Comparison of ENCODE assay signal across 16 mouse cellular contexts in genomic region chr2:52777839-52778238, GRCm38 (mm10). TPM values are rescaled to one million over a fixed set of nuclear protein-coding genes. Genes with fewer than 3 reads are reported as not detected.
DNase-seq lines count a peak whose midpoint lies in the region; ATAC-seq and TF ChIP-seq lines count a peak whose summit lies in the region.
"Had no signal": no experiment of that assay in that cellular context is flagged by ENCODE, and none has a peak within 500 bp of the region (broad histone marks: within the 10 kb centered on the region; RNA-seq: fewer than 3 reads in every experiment).

No protein-coding gene starts in this region.

- WGBS in hindbrain, embryonic 16.5 days = 71% methylated on average over 2 of the region's 2 CpGs
- WGBS in hindbrain, embryonic 10.5 days = 82% methylated on average over 2 of the region's 2 CpGs
- WGBS in midbrain, embryonic 14.5 days = 56% methylated on average over 2 of the region's 2 CpGs
- WGBS in midbrain, embryonic 11.5 days = 100% methylated on average over 2 of the region's 2 CpGs
- whole genome bisulfite sequencing in forebrain, postnatal 0 days = 30% methylated on average over 2 of the region's 2 CpGs

- no peak overlapping the region for H3K27ac ChIP-seq in hindbrain, embryonic 16.5 days (ENCODE audit: low read depth, low read length)
- H3K27ac ChIP-seq in hindbrain, embryonic 10.5 days = no peak overlapping the region
- no peak overlapping the region for H3K27ac ChIP-seq in midbrain, embryonic 14.5 days (replicated peaks; ENCODE audit: low read depth, low read length)
- no peak overlapping the region for H3K27ac ChIP-seq in midbrain, embryonic 11.5 days (ENCODE audit: low read depth, low read length)
- no peak overlapping the region for H3K27ac ChIP-seq in forebrain, postnatal 0 days (ENCODE audit: low read depth, low read length)
- H3K27ac ChIP-seq: embryonic facial prominence, embryonic 13.5 days; heart, embryonic 15.5 days; kidney, embryonic 15.5 days; layer of hippocampus, adult 2 months; limb, embryonic 12.5 days had no signal

- no peaks in the 10 kb centered on the region for H3K27me3 ChIP-seq in hindbrain, embryonic 16.5 days (replicated peaks; ENCODE audit: control insufficient read depth, insufficient read depth, low read length)
- H3K27me3 ChIP-seq in hindbrain, embryonic 10.5 days (ENCODE audit: insufficient read depth, poor library complexity, severe bottlenecking) = no peaks in the 10 kb centered on the region
- no peaks in the 10 kb centered on the region for H3K27me3 ChIP-seq in midbrain, embryonic 14.5 days (ENCODE audit: control insufficient read depth, insufficient read depth, low read length)
- no peaks in the 10 kb centered on the region for H3K27me3 ChIP-seq in midbrain, embryonic 11.5 days (ENCODE audit: control insufficient read depth, insufficient read depth, low read length)
- no peaks in the 10 kb centered on the region for H3K27me3 ChIP-seq in forebrain, postnatal 0 days (ENCODE audit: insufficient read depth, low read length)
- H3K27me3 ChIP-seq: embryonic facial prominence, embryonic 13.5 days; heart, embryonic 15.5 days; kidney, embryonic 15.5 days; limb, embryonic 12.5 days had no signal

- no peak for TF ChIP-seq CTCF in forebrain, postnatal 0 days (IDR thresholded peaks at IDR 0.05; ENCODE audit: low read depth)

- no peak overlapping the region for H3K4me3 ChIP-seq in hindbrain, embryonic 16.5 days (ENCODE audit: low read length)
- no peak overlapping the region for H3K4me3 ChIP-seq in hindbrain, embryonic 10.5 days
- H3K4me3 ChIP-seq in midbrain, embryonic 14.5 days (replicated peaks; ENCODE audit: low read depth, low read length) = no peak overlapping the region
- no peak overlapping the region for H3K4me3 ChIP-seq in midbrain, embryonic 11.5 days (ENCODE audit: low read depth, low read length)
- H3K4me3 ChIP-seq in forebrain, postnatal 0 days (ENCODE audit: low read depth, low read length) = no peak overlapping the region
- H3K4me3 ChIP-seq: embryonic facial prominence, embryonic 13.5 days; heart, embryonic 15.5 days; kidney, embryonic 15.5 days; layer of hippocampus, adult 2 months; limb, embryonic 12.5 days had no signal

- H3K4me2 ChIP-seq in hindbrain, embryonic 16.5 days (ENCODE audit: low read length) = no peak overlapping the region
- no peak overlapping the region for H3K4me2 ChIP-seq in midbrain, embryonic 14.5 days (ENCODE audit: low read length)
- H3K4me2 ChIP-seq in midbrain, embryonic 11.5 days = no peak overlapping the region
- no peak overlapping the region for H3K4me2 ChIP-seq in forebrain, postnatal 0 days (ENCODE audit: low read depth)
- H3K4me2 ChIP-seq: embryonic facial prominence, embryonic 13.5 days; heart, embryonic 15.5 days; kidney, embryonic 15.5 days; limb, embryonic 12.5 days had no signal

- H3K9me3 ChIP-seq in hindbrain, embryonic 16.5 days (ENCODE audit: control insufficient read depth, low read length) = no peaks in the 10 kb centered on the region
- H3K9me3 ChIP-seq in hindbrain, embryonic 10.5 days = no peaks in the 10 kb centered on the region
- H3K9me3 ChIP-seq in midbrain, embryonic 14.5 days (ENCODE audit: control insufficient read depth, low read length) = no peaks in the 10 kb centered on the region
- no peaks in the 10 kb centered on the region for H3K9me3 ChIP-seq in midbrain, embryonic 11.5 days (ENCODE audit: control insufficient read depth, low read length)
- no peaks in the 10 kb centered on the region for H3K9me3 ChIP-seq in forebrain, postnatal 0 days (ENCODE audit: low read length)
- H3K9me3 ChIP-seq: embryonic facial prominence, embryonic 13.5 days; heart, embryonic 15.5 days; kidney, embryonic 15.5 days; limb, embryonic 12.5 days had no signal

- DNase-seq in adrenal gland, postnatal 14 days = peak; percentile 21
- no peak for DNase-seq in adrenal gland, postnatal 4 days (ENCODE audit: low spot score in 2 of 2)
- no peak for DNase-seq in hindbrain, embryonic 10.5 days (ENCODE audit: low spot score)
- DNase-seq in midbrain, embryonic 14.5 days = peak; percentile 55
- DNase-seq in midbrain, embryonic 11.5 days (ENCODE audit: low spot score, missing footprints) = no peak
- peak; percentile 85 for DNase-seq in forebrain, postnatal 0 days
- no peak for DNase-seq in embryo, embryonic 9.5 days (ENCODE audit: extremely low spot score)
- DNase-seq: cerebellum, postnatal 36 days; thymus, postnatal 25 days had no signal

- no peaks in the 10 kb centered on the region for H3K36me3 ChIP-seq in hindbrain, embryonic 16.5 days (ENCODE audit: control insufficient read depth, insufficient read depth, low read length)
- no peaks in the 10 kb centered on the region for H3K36me3 ChIP-seq in hindbrain, embryonic 10.5 days
- H3K36me3 ChIP-seq in midbrain, embryonic 14.5 days (ENCODE audit: control insufficient read depth, insufficient read depth, low read length) = no peaks in the 10 kb centered on the region
- H3K36me3 ChIP-seq in midbrain, embryonic 11.5 days (ENCODE audit: control insufficient read depth, insufficient read depth, low read length) = no peaks in the 10 kb centered on the region
- no peaks in the 10 kb centered on the region for H3K36me3 ChIP-seq in forebrain, postnatal 0 days (ENCODE audit: insufficient read depth)
- H3K36me3 ChIP-seq: embryonic facial prominence, embryonic 13.5 days; heart, embryonic 15.5 days; kidney, embryonic 15.5 days; limb, embryonic 12.5 days had no signal

- no peak overlapping the region for H3K9ac ChIP-seq in hindbrain, embryonic 16.5 days (ENCODE audit: low read depth, low read length)
- no peak overlapping the region for H3K9ac ChIP-seq in midbrain, embryonic 14.5 days (replicated peaks; ENCODE audit: low read length)
- H3K9ac ChIP-seq in midbrain, embryonic 11.5 days (ENCODE audit: low read length) = no peak overlapping the region
- H3K9ac ChIP-seq in forebrain, postnatal 0 days = no peak overlapping the region
- H3K9ac ChIP-seq: embryonic facial prominence, embryonic 13.5 days; heart, embryonic 15.5 days; kidney, embryonic 15.5 days; limb, embryonic 12.5 days had no signal

- peak; percentile 56; the same call in 1 of the 2 replicates for ATAC-seq in hindbrain, embryonic 16.5 days
- ATAC-seq in midbrain, embryonic 14.5 days (ENCODE audit: low FRiP score, low TSS enrichment) = no peak
- no peak for ATAC-seq in midbrain, embryonic 11.5 days (ENCODE audit: low FRiP score)
- ATAC-seq in forebrain, postnatal 0 days = peak; percentile 74
- ATAC-seq: Patski had no signal

- H3K4me1 ChIP-seq in hindbrain, embryonic 16.5 days (ENCODE audit: control insufficient read depth, insufficient read depth, low read depth, low read length) = no peaks in the 10 kb centered on the region
- 0 out of 2 replicates have a peak, but pooled peaks cover 2% of the 10 kb centered on the region for H3K4me1 ChIP-seq in hindbrain, embryonic 10.5 days (replicated peaks)
- peaks cover 2% of the 10 kb centered on the region; the same call in 1 of the 2 replicates for H3K4me1 ChIP-seq in midbrain, embryonic 14.5 days (ENCODE audit: control insufficient read depth, insufficient read depth, low read length)
- H3K4me1 ChIP-seq in midbrain, embryonic 11.5 days (ENCODE audit: control insufficient read depth, insufficient read depth, low read length) = peaks cover 2% of the 10 kb centered on the region
- H3K4me1 ChIP-seq in forebrain, postnatal 0 days (ENCODE audit: insufficient read depth) = no peaks in the 10 kb centered on the region
- H3K4me1 ChIP-seq: heart, embryonic 15.5 days; limb, embryonic 12.5 days had no signal

RNA-seq across cellular contexts. Expression of gene Stam2, which starts 35.8 kb away (rescaled TPM):
- total RNA-seq in adrenal gland, postnatal 14 days (2021) = 30.0 and 31.1 TPM in 2 replicates
- total RNA-seq in adrenal gland, postnatal 4 days (2021) = 10 to 100 TPM; 38.5 TPM
- 35.8 and 39.0 TPM in 2 replicates for polyA plus RNA-seq in hindbrain, embryonic 16.5 days (2015; fragmentation: Nextera tagmentation; extraction: Ambion mirVana)
- 36.1 and 37.6 TPM in 2 replicates for polyA plus RNA-seq in hindbrain, embryonic 10.5 days (2016; fragmentation: Nextera tagmentation; extraction: Ambion mirVana)
- polyA plus RNA-seq in midbrain, embryonic 14.5 days (2014; fragmentation: Nextera tagmentation; extraction: Ambion mirVana) = 38.6 and 50.0 TPM in 2 replicates
- polyA plus RNA-seq in midbrain, embryonic 11.5 days (2014; fragmentation: Nextera tagmentation; extraction: Ambion mirVana) = 44.4 and 45.9 TPM in 2 replicates
- 34.0 and 40.3 TPM in 2 replicates for total RNA-seq in forebrain, postnatal 0 days (2014; rRNA removed)
- 23.3 and 30.6 TPM in 2 replicates for polyA plus RNA-seq in forebrain, postnatal 0 days (2015; fragmentation: Nextera tagmentation; extraction: Ambion mirVana)

Comparison
In these comparisons a context has a peak if more than half of its experiments do, and no peak if none do; other contexts are left out.
1. DNase-seq: peak in adrenal gland, postnatal 14 days (single experiment), midbrain, embryonic 14.5 days (single experiment) and forebrain, postnatal 0 days (single experiment); none in adrenal gland, postnatal 4 days (0 of 2), hindbrain, embryonic 10.5 days (single experiment), midbrain, embryonic 11.5 days (single experiment) and embryo, embryonic 9.5 days (single experiment).
2. ATAC-seq: peak in hindbrain, embryonic 16.5 days (single experiment) and forebrain, postnatal 0 days (single experiment); none in midbrain, embryonic 14.5 days (single experiment) and midbrain, embryonic 11.5 days (single experiment).